Mouse (Mus musculus) kidney, embryonic 16.5 days (tissue): Measurements from ENCODE around the gene Rab19. TPM values are rescaled to one million over a fixed set of nuclear protein-coding genes. Genes with fewer than 3 reads are reported as not detected.
A peak's percentile ranks its signal among the peaks of the same experiment; 100 is the strongest.
"Not testable (repeated sequence)": the region's sequence is repeated elsewhere in the genome, so short reads cannot be mapped to it uniquely, and the experiment has no call there.

Experiments used
- ATAC-seq: fragments of 200-750 bp; cut with Nextera tagmentation; 2 replicates; pipeline ENCODE4 v1.8.0; 2017; ENCODE audit warnings: moderate TSS enrichment; ENCODE audit not compliant: low FRiP score, low TSS enrichment
- H3K27ac ChIP-seq: fragments of 300-500 bp; sonication (generic); 2 replicates; pipeline ENCODE4 v1.5.1; 2014; ENCODE audit warnings: low read length
- H3K27me3 ChIP-seq: fragments of 300-500 bp; sonication (generic); 2 replicates; pipeline ENCODE4 v1.6.1; 2014; ENCODE audit warnings: low read length, control low read depth, mixed read lengths; ENCODE audit not compliant: insufficient read depth
- H3K36me3 ChIP-seq: fragments of 300-500 bp; sonication (generic); 2 replicates; pipeline ENCODE4 v1.6.1; 2014; ENCODE audit warnings: low read length, control low read depth, mixed read lengths; ENCODE audit not compliant: insufficient read depth
- H3K4me1 ChIP-seq: fragments of 300-500 bp; sonication (generic); 2 replicates; pipeline ENCODE4 v1.6.1; 2014; ENCODE audit warnings: low read length, control low read depth, mixed read lengths; ENCODE audit not compliant: insufficient read depth
- H3K4me2 ChIP-seq: fragments of 300-500 bp; sonication (generic); replicated peaks from 2 replicates; pipeline ENCODE4 v1.6.1; 2014; ENCODE audit warnings: low read depth, low read length
- H3K4me3 ChIP-seq: fragments of 300-500 bp; sonication (generic); 2 replicates; pipeline ENCODE4 v1.5.1; 2014; ENCODE audit warnings: mild to moderate bottlenecking, low read length
- H3K9ac ChIP-seq: fragments of 300-500 bp; sonication (generic); replicated peaks from 2 replicates; pipeline ENCODE4 v1.6.1; 2014; ENCODE audit warnings: low read length
- H3K9me3 ChIP-seq: fragments of 300-500 bp; sonication (generic); 2 replicates; pipeline ENCODE4 v1.6.1; 2016; ENCODE audit warnings: low read length, control low read depth
- WGBS: fragments of 180-500 bp; shearing (Covaris S2); extraction: QIAGEN DNeasy Blood & Tissue Kit; methylation state at CpG from one replicate; pipeline ENCODE4 v1.1.7; 2014; 5-methylcytosine and 5-hydroxymethylcytosine counted together
- polyA plus RNA-seq: library from polyadenylated mRNA; unstranded; fragments of >200 nt; fragmentation: Nextera tagmentation; extraction: Ambion mirVana; gene quantifications from 2 replicates; pipeline ENCODE4 v1.2.1, GENCODE M21; 2015

Rab19 gene
- polyA plus RNA-seq, 1 experiment from 2014 or later: 2.2 TPM

DNA sequence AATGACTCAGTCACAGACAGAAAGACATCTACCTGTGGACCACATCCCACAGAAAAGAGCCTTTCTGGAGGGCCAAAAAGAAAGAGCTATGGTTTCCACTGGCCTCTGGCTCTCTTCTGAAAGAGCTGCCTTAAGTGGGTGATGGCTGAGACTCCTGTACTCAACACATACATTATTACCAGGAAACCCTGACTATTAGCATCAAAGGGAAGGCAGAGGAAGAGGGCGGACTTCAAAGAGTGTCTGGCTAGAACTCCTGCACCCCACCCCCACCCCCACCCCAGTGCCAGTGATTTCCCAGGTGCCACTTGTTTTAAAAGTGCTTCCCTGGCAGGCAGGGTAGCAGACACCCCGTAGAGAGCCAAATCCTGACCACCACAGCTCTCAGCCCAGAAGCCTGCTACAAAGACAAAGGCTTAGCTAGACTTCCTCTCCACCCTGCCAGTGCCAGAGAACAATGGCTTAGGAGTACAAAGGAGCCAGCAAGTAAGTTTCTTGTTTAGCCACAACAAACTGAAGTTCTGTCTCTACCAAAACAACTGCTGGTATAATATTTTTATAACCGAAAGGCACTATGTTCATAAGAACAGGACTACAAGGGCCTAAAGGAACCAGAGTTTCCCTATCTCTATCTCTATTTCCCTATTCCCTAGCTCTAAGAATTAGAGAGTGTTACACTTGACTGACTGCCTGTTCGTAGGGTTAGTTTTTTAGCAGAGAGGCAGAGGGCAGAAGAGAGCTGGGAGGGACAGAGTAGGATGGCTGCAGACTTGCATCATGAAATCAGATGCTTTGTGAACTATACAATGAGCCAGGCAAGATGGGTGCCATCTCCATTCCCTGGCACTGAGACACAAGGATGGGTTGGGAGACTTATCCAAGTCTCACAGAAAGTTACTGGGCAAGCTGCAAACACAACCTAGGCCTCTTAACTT, 32.8 kb upstream of the Rab19 start:
- peaks cover 42% of the 10 kb centered on the region for H3K36me3 ChIP-seq
- peaks cover 9% of the 10 kb centered on the region; the same call in 1 of the 2 replicates for H3K4me1 ChIP-seq
- H3K4me2 ChIP-seq: no peak overlapping the region
- ATAC-seq: no peak
- peak overlapping the region; percentile 3; the same call in 1 of the 2 replicates for H3K27ac ChIP-seq
- H3K9me3 ChIP-seq: no peaks in the 10 kb centered on the region
- WGBS: 38% methylated on average over 4 of the region's 4 CpGs
- H3K4me3 ChIP-seq: no peak overlapping the region
- H3K9ac ChIP-seq: no peak overlapping the region
- H3K27me3 ChIP-seq: no peaks in the 10 kb centered on the region

DNA sequence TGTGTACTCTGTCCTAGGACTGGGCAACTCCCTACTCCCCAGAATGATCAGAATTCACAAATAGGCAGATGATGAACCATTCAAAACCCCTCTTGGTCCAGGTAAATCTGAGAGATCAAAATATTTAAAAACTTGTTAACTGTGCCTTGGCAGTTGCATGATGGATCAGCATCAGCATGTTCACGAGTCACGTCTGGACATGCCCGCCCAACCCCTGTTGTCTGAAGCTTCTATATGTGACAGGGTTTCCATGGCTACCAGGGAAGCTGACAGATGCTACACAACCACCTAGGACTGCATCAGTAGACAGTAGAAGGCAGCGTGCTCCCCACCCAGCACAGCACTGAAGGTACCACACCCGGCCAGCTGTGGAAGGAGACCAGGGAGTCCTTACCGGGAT, 32.0 kb upstream of the Rab19 start:
- Histone ChIP-seq H3K9me3 (no peaks in the 10 kb centered on the region), H3K27me3 (no peaks in the 10 kb centered on the region), H3K27ac (no peak overlapping the region), H3K36me3 (peaks cover 41% of the 10 kb centered on the region), H3K4me1 (peaks cover 9% of the 10 kb centered on the region; the same call in 1 of the 2 replicates), H3K4me2 (no peak overlapping the region), H3K4me3 (no peak overlapping the region), H3K9ac (no peak overlapping the region)
- no peak for ATAC-seq
- 88% methylated on average over 6 of the region's 6 CpGs for WGBS

DNA sequence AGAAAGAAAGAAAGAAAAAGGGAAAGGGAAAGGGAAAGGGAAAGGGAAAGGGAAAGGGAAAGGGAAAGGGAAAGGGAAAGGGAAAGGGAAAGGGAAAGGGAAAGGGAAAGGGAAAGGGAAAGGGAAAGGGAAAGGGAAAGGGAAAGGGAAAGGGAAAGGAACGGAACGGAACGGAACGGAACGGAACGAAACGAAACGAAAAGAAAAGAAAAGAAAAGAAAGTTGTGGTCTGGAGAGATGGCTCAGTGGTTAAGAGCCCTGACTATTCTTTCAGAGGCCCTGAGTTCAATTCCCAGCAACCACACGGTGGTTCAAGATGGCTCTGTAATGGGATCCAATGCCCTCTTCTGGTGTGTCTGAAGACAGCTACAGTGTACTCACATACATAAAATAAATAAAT, 21.8 kb upstream of the Rab19 start:
- 97% methylated on average over 9 of the region's 9 CpGs for WGBS
- H3K9ac ChIP-seq, H3K27ac ChIP-seq, ATAC-seq, H3K4me2 ChIP-seq, H3K9me3 ChIP-seq, H3K4me1 ChIP-seq, H3K27me3 ChIP-seq, H3K4me3 ChIP-seq: not testable (repeated sequence)
- peaks cover 35% of the 10 kb centered on the region for H3K36me3 ChIP-seq

DNA sequence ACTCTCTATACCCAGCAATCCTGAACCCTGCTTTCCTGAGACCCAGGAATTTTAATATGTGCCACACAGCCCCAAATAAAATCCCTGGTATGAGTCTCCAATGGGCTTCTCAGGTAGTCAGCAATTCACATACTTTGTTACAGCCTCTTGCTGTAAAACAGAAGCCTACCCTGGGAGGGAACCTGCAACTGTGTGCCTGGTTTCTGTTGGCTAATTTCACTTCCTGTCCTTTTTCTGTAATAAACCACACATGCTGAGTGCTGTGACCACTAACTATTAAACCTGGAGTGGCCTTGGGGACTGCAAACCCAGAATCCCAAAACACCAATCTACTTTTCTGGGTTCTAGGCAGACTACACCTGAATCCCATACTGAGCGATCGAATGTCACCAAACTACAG, 18.3 kb upstream of the Rab19 start:
- H3K9ac ChIP-seq: no peak overlapping the region
- no peak overlapping the region for H3K27ac ChIP-seq
- peaks cover 25% of the 10 kb centered on the region for H3K36me3 ChIP-seq
- no peaks in the 10 kb centered on the region for H3K9me3 ChIP-seq
- H3K4me1 ChIP-seq: no peaks in the 10 kb centered on the region
- no peak overlapping the region for H3K4me3 ChIP-seq
- WGBS: 85% methylated on average over 2 of the region's 2 CpGs
- no peaks in the 10 kb centered on the region for H3K27me3 ChIP-seq
- no peak for ATAC-seq
- H3K4me2 ChIP-seq: no peak overlapping the region

DNA sequence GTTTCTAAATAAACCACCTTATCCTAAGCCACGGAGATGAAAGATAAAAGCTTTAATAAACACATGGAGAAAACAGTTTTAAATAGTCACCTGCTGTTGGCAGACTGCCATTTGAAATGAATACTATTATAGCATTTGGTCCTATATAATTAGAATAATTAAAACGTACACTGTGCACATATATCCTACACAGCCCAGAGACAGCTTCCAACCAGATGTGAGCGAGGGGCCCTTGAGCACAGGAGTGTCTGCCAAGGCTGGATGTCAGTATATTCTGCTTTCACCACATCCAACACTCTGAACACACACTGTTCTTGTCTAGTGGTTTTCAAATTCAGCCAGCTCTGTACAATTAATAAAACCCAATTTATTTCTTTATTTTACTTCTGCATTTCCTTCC, 11.3 kb upstream of the Rab19 start:
- peaks cover 18% of the 10 kb centered on the region for H3K4me1 ChIP-seq
- H3K27ac ChIP-seq: no peak overlapping the region
- H3K9me3 ChIP-seq: 0 out of 2 replicates have a peak, but pooled peaks cover 6% of the 10 kb centered on the region
- no peak overlapping the region for H3K9ac ChIP-seq
- H3K27me3 ChIP-seq: no peaks in the 10 kb centered on the region
- WGBS: 92% methylated on average over 3 of the region's 3 CpGs
- H3K4me2 ChIP-seq: no peak overlapping the region
- no peak for ATAC-seq
- H3K4me3 ChIP-seq: no peak overlapping the region
- H3K36me3 ChIP-seq: peaks cover 14% of the 10 kb centered on the region

DNA sequence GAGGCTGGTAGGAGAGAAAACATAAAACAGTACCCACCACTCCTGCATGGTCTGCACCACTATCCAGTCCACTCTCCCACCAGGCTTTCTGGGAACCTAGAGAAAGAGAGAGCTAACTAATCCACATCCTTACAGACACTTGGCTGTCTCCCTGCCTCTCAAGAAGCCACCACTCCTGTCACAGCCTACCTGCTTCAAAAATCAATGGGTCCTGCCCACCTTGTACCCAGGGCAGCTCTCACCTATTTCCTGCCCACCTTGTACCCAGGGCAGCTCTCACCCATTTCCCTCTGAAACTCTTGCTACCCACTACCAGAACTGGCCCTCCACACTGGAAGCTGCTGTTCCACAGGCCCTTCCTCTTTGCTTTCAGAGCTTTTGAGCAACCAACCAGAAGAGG, 8.9 kb upstream of the Rab19 start:
- Histone ChIP-seq H3K9ac (no peak overlapping the region), H3K9me3 (0 out of 2 replicates have a peak, but pooled peaks cover 6% of the 10 kb centered on the region), H3K4me1 (peaks cover 30% of the 10 kb centered on the region), H3K4me2 (no peak overlapping the region), H3K27ac (no peak overlapping the region), H3K4me3 (no peak overlapping the region), H3K36me3 (peaks cover 10% of the 10 kb centered on the region), H3K27me3 (no peaks in the 10 kb centered on the region)
- ATAC-seq: no peak

DNA sequence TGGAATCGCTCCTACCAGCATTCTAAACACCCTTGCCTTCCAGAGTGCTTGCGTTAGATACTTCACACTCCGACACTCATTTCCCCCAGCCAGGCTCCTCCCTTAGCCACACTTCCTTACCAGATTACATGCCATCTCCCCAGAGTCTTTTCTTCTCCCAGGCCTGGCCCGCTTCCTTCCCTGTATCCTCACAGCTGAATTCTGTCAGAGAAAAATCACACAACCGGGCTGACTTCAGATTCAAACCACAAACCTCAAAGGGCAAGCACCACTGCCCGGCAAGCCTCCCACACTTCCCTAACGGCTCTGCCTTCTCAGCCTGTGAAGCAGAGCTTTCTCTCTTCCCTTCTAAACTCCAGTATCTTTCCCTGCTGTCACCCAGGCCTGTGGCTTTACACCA, 8.2 kb upstream of the Rab19 start:
- 9% methylated on average over 7 of the region's 7 CpGs for WGBS
- no peak overlapping the region for H3K9ac ChIP-seq
- H3K9me3 ChIP-seq: 0 out of 2 replicates have a peak, but pooled peaks cover 6% of the 10 kb centered on the region
- no peak overlapping the region for H3K4me2 ChIP-seq
- no peaks in the 10 kb centered on the region for H3K27me3 ChIP-seq
- peaks cover 10% of the 10 kb centered on the region for H3K36me3 ChIP-seq
- peaks cover 30% of the 10 kb centered on the region for H3K4me1 ChIP-seq
- peak overlapping the region; percentile 76 for H3K27ac ChIP-seq
- ATAC-seq: peak; percentile 32
- no peak overlapping the region for H3K4me3 ChIP-seq

DNA sequence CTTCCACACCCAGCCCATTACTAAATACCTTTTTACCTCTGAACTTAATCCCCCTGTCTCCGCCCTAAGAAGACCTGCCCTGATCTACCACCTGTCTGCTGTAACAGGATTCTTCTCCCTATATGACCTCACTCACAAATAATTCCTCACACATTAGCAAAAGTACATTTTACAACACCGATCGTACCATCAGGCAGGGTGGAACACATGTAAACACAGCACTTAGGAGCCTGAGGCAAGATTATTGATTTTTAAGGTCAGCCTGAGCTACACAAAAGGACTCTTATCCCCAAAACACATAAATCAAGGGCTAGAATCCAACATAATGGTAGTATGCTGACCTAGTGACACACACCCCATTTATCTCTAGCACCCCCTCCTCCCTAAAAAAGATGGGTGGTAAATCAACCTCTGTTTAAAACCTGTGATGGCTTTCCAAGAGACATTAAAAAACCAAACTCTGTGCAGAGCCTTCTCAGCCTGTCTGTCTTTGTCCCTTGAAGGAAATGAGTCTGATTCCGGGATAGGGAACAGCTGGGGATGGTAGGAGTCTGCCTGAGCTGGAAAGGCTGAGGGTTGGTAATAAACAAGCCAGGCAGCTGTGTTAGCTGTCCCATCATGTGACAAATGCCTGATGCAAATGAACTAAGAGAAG, 7.5 kb upstream of the Rab19 start:
- H3K9me3 ChIP-seq: 0 out of 2 replicates have a peak, but pooled peaks cover 6% of the 10 kb centered on the region
- no peaks in the 10 kb centered on the region for H3K27me3 ChIP-seq
- peak; percentile 69 for ATAC-seq
- peaks cover 30% of the 10 kb centered on the region for H3K4me1 ChIP-seq
- no peak overlapping the region for H3K4me3 ChIP-seq
- WGBS: 32% methylated on average over 4 of the region's 4 CpGs
- H3K4me2 ChIP-seq: no peak overlapping the region
- peaks cover 10% of the 10 kb centered on the region for H3K36me3 ChIP-seq
- peak overlapping the region; percentile 76 for H3K27ac ChIP-seq
- H3K9ac ChIP-seq: no peak overlapping the region

DNA sequence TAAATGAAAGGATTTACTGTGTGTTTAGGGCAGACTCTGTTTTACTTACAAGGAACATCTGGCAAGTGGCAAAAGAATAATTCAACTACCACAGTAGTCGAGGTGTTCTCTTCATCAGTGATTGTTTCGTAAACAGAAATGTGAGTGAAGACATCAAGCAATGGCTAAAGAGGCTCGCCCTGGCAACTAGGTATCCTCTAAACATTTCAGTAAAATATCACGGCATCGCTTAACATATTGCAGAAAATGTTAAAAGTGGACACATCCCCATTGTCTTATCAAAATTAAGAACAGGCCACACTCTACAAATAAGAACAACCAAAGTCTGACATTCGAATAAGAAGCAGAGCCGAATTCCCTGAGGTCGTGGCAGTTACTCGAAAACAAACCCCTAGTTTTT, 4.2 kb upstream of the Rab19 start:
- no peak for ATAC-seq
- Histone ChIP-seq H3K9ac (peak overlapping the region; percentile 84), H3K36me3 (peaks cover 10% of the 10 kb centered on the region), H3K27me3 (no peaks in the 10 kb centered on the region), H3K9me3 (0 out of 2 replicates have a peak, but pooled peaks cover 6% of the 10 kb centered on the region), H3K4me1 (peaks cover 30% of the 10 kb centered on the region), H3K4me2 (peak overlapping the region; percentile 73), H3K4me3 (peak overlapping the region; percentile 72), H3K27ac (no peak overlapping the region)
- WGBS: 10% methylated on average over 9 of the region's 9 CpGs
